Mouse (Mus musculus): ENCODE data around the gene Cd44. TPM values are rescaled to one million over a fixed set of nuclear protein-coding genes. Genes with fewer than 3 reads are reported as not detected.

Gene Cd44
- total and polyA plus RNA-seq, 3 experiments = 102 to 153 (median 112) TPM

DNA sequence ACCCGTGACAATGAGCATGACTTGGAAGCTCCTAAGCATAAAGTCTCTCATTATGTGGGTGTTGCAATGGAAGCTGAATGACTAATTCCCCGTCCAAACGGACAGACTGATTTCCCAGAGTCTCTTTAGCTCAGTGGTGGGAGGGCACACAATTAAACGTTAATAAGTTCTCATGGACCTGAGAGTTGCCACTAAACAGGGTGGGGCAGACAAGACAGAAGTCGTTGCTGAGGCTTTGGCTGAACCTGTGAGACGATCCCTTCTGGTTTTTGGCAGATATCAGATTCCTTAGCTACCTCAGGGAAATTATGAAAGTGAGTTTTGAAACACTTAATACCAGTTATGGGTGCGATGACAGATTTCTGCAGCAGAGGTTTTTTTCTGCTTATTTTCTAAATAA is 38.8 kb downstream of the Cd44 start:
- H3K79me2 ChIP-seq (replicated peaks; ENCODE audit: control insufficient read depth, extremely low read depth, insufficient read depth, poor library complexity, severe bottlenecking) = peaks cover 64% of the 10 kb centered on the region

DNA sequence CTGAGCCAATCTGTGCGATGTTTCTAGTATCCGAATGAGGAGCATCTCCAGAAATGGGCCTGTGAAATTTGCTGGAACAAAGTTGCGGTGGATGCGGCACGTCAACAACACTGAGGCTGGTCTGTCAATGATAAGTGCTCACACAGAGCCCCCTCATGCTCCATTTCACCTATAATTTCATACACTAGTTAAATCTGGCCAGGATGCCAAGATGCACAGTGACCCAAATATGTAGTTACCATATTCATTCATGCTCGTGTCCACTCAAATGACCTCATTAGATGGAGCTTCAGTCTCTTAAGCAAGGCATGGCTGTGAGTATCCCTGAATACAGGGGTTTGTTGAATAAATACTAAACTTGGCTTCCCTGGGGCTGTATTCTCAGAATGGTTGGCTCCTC is 43.2 kb downstream of the Cd44 start:
- no peaks in the 10 kb centered on the region for H3K27me3 ChIP-seq (replicated peaks)
- no peak overlapping the region for H3K9ac ChIP-seq (ENCODE audit: insufficient read depth, low read depth)
- DNase-seq (ENCODE audit: extremely low read depth) = no peak
- TF ChIP-seq SIN3A (IDR thresholded peaks at IDR 0.05; ENCODE audit: low read length) (no peak), POLR2A (IDR thresholded peaks at IDR 0.05; ENCODE audit: low read depth, low read length) (no peak), PAX5 (IDR thresholded peaks at IDR 0.05; ENCODE audit: low read length) (no peak), BHLHE40 (IDR thresholded peaks at IDR 0.05; ENCODE audit: low read depth, low read length) (no peak), EP300 (IDR thresholded peaks at IDR 0.05; ENCODE audit: low read length) (no peak), NELFE (IDR thresholded peaks at IDR 0.05; ENCODE audit: low read depth, low read length) (no peak), POLR2AphosphoS2 (IDR thresholded peaks at IDR 0.05; ENCODE audit: low read depth, low read length) (no peak), MAZ (IDR thresholded peaks at IDR 0.05; ENCODE audit: low read depth, low read length) (no peak), JUN (IDR thresholded peaks at IDR 0.05; ENCODE audit: insufficient read depth, low read depth, low read length) (no peak), USF1 (IDR thresholded peaks at IDR 0.05; ENCODE audit: low read depth, low read length) (no peak)
- peaks cover 68 to 94% of the 10 kb centered on the region in 2 experiments for H3K36me3 ChIP-seq (replicated peaks in 1 of 2; ENCODE audit: control insufficient read depth in 1 of 2, insufficient read depth in 1 of 2, low read length in 1 of 2)
- H3K4me2 ChIP-seq (ENCODE audit: insufficient read depth, low read depth, poor library complexity, severe bottlenecking) = no peak overlapping the region
- H3K4me3 ChIP-seq (replicated peaks in 1 of 3; ENCODE audit: low read depth in 2 of 3, low read length in 2 of 3, poor library complexity in 1 of 3) = no peak overlapping the region
- peaks cover 25% of the 10 kb centered on the region for H3K79me2 ChIP-seq (replicated peaks; ENCODE audit: control insufficient read depth, extremely low read depth, insufficient read depth, poor library complexity, severe bottlenecking)
- dilution Hi-C loops (cut with MboI; ENCODE audit: extremely low pct_ligation_motif_present, extremely low pct_unique_long_range_greater_than_20kb, low sequenced_read_pairs) = no loop called here
- peaks cover 3 to 49% of the 10 kb centered on the region in 2 experiments; a peak in 3 of 4 replicates for H3K4me1 ChIP-seq (ENCODE audit: control insufficient read depth in 1 of 2, insufficient read depth in 2 of 2)
- no peak overlapping the region for H3K27ac ChIP-seq (ENCODE audit: insufficient read depth, low read depth)
- no peaks in the 10 kb centered on the region for H3K9me3 ChIP-seq (replicated peaks; ENCODE audit: low read length)
- in situ Hi-C loops (cut with MboI; ENCODE audit: low pct_ligation_motif_present, low pct_unique_long_range_greater_than_20kb, low sequenced_read_pairs) = no loop called here

More for the DNA sequence above, 38.8 kb downstream of the Cd44 start:
- peaks cover 16 to 57% of the 10 kb centered on the region in 2 experiments for H3K4me1 ChIP-seq (ENCODE audit: control insufficient read depth in 1 of 2, insufficient read depth in 2 of 2)
- no peak overlapping the region for H3K4me3 ChIP-seq (replicated peaks in 1 of 3; ENCODE audit: low read depth in 2 of 3, low read length in 2 of 3, poor library complexity in 1 of 3)
- no peak for DNase-seq (ENCODE audit: extremely low read depth)
- TF ChIP-seq SMC3 (IDR thresholded peaks at IDR 0.05; ENCODE audit: low read depth, low read length) (no peak), ZC3H11A (IDR thresholded peaks at IDR 0.05; ENCODE audit: low read depth, low read length) (no peak), USF2 (conservative IDR thresholded peaks at IDR 0.05; ENCODE audit: low read depth, low read length) (no peak), PAX5 (IDR thresholded peaks at IDR 0.05; ENCODE audit: low read length) (no peak), NRF1 (IDR thresholded peaks at IDR 0.05; ENCODE audit: low read depth, low read length) (no peak), ZKSCAN1 (IDR thresholded peaks at IDR 0.05; ENCODE audit: borderline replicate concordance, low read depth, low read length) (no peak), JUN (IDR thresholded peaks at IDR 0.05; ENCODE audit: insufficient read depth, low read depth, low read length) (no peak), POLR2A (IDR thresholded peaks at IDR 0.05; ENCODE audit: low read depth, low read length) (no peak), MYC (IDR thresholded peaks at IDR 0.05; ENCODE audit: low read depth, low read length) (no peak), TCF12 (IDR thresholded peaks at IDR 0.05; ENCODE audit: low read depth, low read length) (no peak), JUND (conservative IDR thresholded peaks at IDR 0.05; ENCODE audit: low read depth, low read length) (no peak), ZMIZ1 (IDR thresholded peaks at IDR 0.05; ENCODE audit: low read depth, low read length) (no peak), ZNF384 (IDR thresholded peaks at IDR 0.05; ENCODE audit: low read depth, low read length) (no peak), POLR2AphosphoS2 (IDR thresholded peaks at IDR 0.05; ENCODE audit: low read depth, low read length) (no peak), UBTF (IDR thresholded peaks at IDR 0.05; ENCODE audit: low read depth, low read length) (no peak), RAD21 (IDR thresholded peaks at IDR 0.05; ENCODE audit: low read depth, low read length) (no peak)
- H3K27me3 ChIP-seq (replicated peaks) = no peaks in the 10 kb centered on the region
- no peak overlapping the region for H3K4me2 ChIP-seq (ENCODE audit: insufficient read depth, low read depth, poor library complexity, severe bottlenecking)
- no peak overlapping the region for H3K9ac ChIP-seq (ENCODE audit: insufficient read depth, low read depth)
- dilution Hi-C loops (cut with MboI; ENCODE audit: extremely low pct_ligation_motif_present, extremely low pct_unique_long_range_greater_than_20kb, low sequenced_read_pairs) = no loop called here
- peaks cover 61 to 83% of the 10 kb centered on the region in 2 experiments for H3K36me3 ChIP-seq (replicated peaks in 1 of 2; ENCODE audit: control insufficient read depth in 1 of 2, insufficient read depth in 1 of 2, low read length in 1 of 2)
- H3K27ac ChIP-seq (ENCODE audit: insufficient read depth, low read depth) = no peak overlapping the region
- no peaks in the 10 kb centered on the region for H3K9me3 ChIP-seq (replicated peaks; ENCODE audit: low read length)
- in situ Hi-C loops (cut with MboI; ENCODE audit: low pct_ligation_motif_present, low pct_unique_long_range_greater_than_20kb, low sequenced_read_pairs) = no loop called here

Measured in CH12.LX (cell line).